Mouse (Mus musculus) urinary bladder, postnatal 0 days (tissue): ENCODE measurements around the gene Fosb. TPM values are rescaled to one million over a fixed set of nuclear protein-coding genes. Genes with fewer than 3 reads are reported as not detected.

ENCODE experiments used
- polyA plus RNA-seq: library from polyadenylated mRNA; unstranded; fragments of >200 nt; fragmentation: Nextera tagmentation; extraction: Ambion mirVana; gene quantifications from 2 replicates; pipeline ENCODE4 v1.2.1, GENCODE M21; 2015

Fosb gene
- polyA plus RNA-seq, result 0.57 and 0.75 TPM in 2 replicates

GRCm38 (mm10) chr7:19309884-19310641, at the start of gene Fosb:
Gene Fosb (minus strand): TSS chr7:19310051.

GRCm38 (mm10) chr7:19359299-19359891, 49.5 kb upstream of the Fosb start, which contains the start of the genes Cd3eap and Ppp1r13l:
Gene Cd3eap (minus strand): TSS chr7:19359483.
Gene Ppp1r13l (plus strand): TSS chr7:19359749.

GRCm38 (mm10) chr7:19344237-19344847, 34.5 kb upstream of the Fosb start, which contains the start of gene Ercc1:
Gene Ercc1 (plus strand): TSS chr7:19344778.

GRCm38 (mm10) chr7:19282385-19282784, 27.5 kb downstream of the Fosb start, which contains the start of gene Rtn2:
Gene Rtn2 (plus strand): TSS chr7:19282624.

GRCm38 (mm10) chr7:19279581-19280114, 30.2 kb downstream of the Fosb start, which contains the start of gene Ppm1n:
Gene Ppm1n (minus strand): TSS chr7:19280064.

GRCm38 (mm10) chr7:19271238-19272172, 38.3 kb downstream of the Fosb start, which contains the start of gene Vasp:
Gene Vasp (minus strand): TSS chr7:19271817.

Other genes starting within 250 kb of the Fosb start
- gene Dmwd, start 233.8 kb downstream of the Fosb start, polyA plus RNA-seq, result 7.3 and 9.4 TPM in 2 replicates
- gene Dmpk, start 226.2 kb downstream of the Fosb start, polyA plus RNA-seq, result 567 and 705 TPM in 2 replicates
- 28.4 and 30.6 TPM in 2 replicates for gene Six5, start 215.5 kb downstream of the Fosb start, polyA plus RNA-seq
- gene Gm4969, start 191.7 kb downstream of the Fosb start, polyA plus RNA-seq, result 0.71 and 1.3 TPM in 2 replicates
- 5.8 and 6.1 TPM in 2 replicates for gene Fbxo46, start 190.2 kb downstream of the Fosb start, polyA plus RNA-seq
- gene Qpctl, start 160.8 kb downstream of the Fosb start, polyA plus RNA-seq, result 11.9 and 12.2 TPM in 2 replicates
- gene Snrpd2, start 160.3 kb downstream of the Fosb start, polyA plus RNA-seq, result 189 and 191 TPM in 2 replicates
- gene Gipr, start 143.9 kb downstream of the Fosb start, polyA plus RNA-seq, result 0.37 and 0.49 TPM in 2 replicates
- gene Eml2, start 133.6 kb downstream of the Fosb start, polyA plus RNA-seq, result 26.0 and 26.1 TPM in 2 replicates
- gene Gpr4, start 97.5 kb downstream of the Fosb start, polyA plus RNA-seq, result 13.5 and 15.9 TPM in 2 replicates
- gene Opa3, start 81.7 kb downstream of the Fosb start, polyA plus RNA-seq, result 24.9 and 26.7 TPM in 2 replicates
- gene Vasp, start 38.2 kb downstream of the Fosb start, polyA plus RNA-seq, result 110 and 122 TPM in 2 replicates
- 0.37 TPM in 1 of 2 replicates, not detected in the other for gene Ppm1n, start 30.0 kb downstream of the Fosb start, polyA plus RNA-seq
- gene Rtn2, start 27.4 kb downstream of the Fosb start, polyA plus RNA-seq, result 19.9 and 21.9 TPM in 2 replicates
- gene Ercc1, start 34.7 kb upstream of the Fosb start, polyA plus RNA-seq, result 48.3 and 53.8 TPM in 2 replicates
- 13.3 and 13.8 TPM in 2 replicates for gene Cd3eap, start 49.4 kb upstream of the Fosb start, polyA plus RNA-seq
- gene Ppp1r13l, start 49.7 kb upstream of the Fosb start, polyA plus RNA-seq, result 9.7 and 11.9 TPM in 2 replicates
- 5.6 and 5.9 TPM in 2 replicates for gene Ercc2, start 72.0 kb upstream of the Fosb start, polyA plus RNA-seq
- 4.7 and 5.9 TPM in 2 replicates for gene Klc3, start 94.1 kb upstream of the Fosb start, polyA plus RNA-seq
- gene Ckm, start 94.7 kb upstream of the Fosb start, polyA plus RNA-seq, result 875 and 934 TPM in 2 replicates
- 3.7 and 4.3 TPM in 2 replicates for gene Mark4, start 148.8 kb upstream of the Fosb start, polyA plus RNA-seq
- 0.29 and 0.47 TPM in 2 replicates for gene Exoc3l2, start 153.3 kb upstream of the Fosb start, polyA plus RNA-seq
- 1.5 and 2.0 TPM in 2 replicates for gene Bloc1s3, start 198.3 kb upstream of the Fosb start, polyA plus RNA-seq
- gene Trappc6a, start 198.3 kb upstream of the Fosb start, polyA plus RNA-seq, result 82.5 and 88.1 TPM in 2 replicates
- gene Nkpd1, start 207.8 kb upstream of the Fosb start, polyA plus RNA-seq, result 0.27 and 0.49 TPM in 2 replicates